ENCODE assay signal across 15 mouse cellular contexts in the genomic region with DNA sequence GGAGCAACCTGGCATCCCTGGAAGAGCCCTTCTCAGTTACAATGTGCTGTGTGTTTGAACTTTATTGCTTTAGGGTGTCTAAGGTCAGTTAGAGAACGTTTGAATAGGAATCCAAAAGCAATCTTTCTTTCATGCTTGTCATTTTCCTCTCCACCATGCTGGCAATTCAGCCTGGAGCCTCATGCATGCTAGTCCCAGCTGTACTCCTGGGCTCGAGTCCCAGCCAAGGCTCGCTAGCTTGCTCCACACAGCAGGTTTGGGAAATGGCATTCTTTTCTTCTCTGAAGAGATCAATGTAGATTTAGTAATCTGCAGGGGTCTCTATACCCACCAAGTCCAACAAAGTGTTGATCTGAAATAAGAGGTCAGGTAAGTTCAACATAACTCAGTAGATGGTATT.
DNase-seq lines count a peak whose midpoint lies in the region; TF ChIP-seq lines count a peak whose summit lies in the region.
"Had no signal": no experiment of that assay in that cellular context is flagged by ENCODE, and none has a peak within 500 bp of the region (broad histone marks: within the 10 kb centered on the region; RNA-seq: fewer than 3 reads in every experiment).

No protein-coding gene starts in this region.

- intact Hi-C loops in gastrocnemius, postnatal 14 days (cut with DNase I; ENCODE audit: low total_unique reads), result no loop called here
- intact Hi-C loops in left cerebral cortex, postnatal 4 days (cut with DNase I), result no loop called here

- no peak for TF ChIP-seq CTCF in brain, embryonic 14.5 days (IDR thresholded peaks at IDR 0.05; ENCODE audit: borderline replicate concordance, extremely low read depth, insufficient read depth, insufficient read length)

- DNase-seq in gastrocnemius, postnatal 14 days, result peak; percentile 13
- DNase-seq in gastrocnemius, postnatal 10 days, result no peak
- peak; percentile 18 for DNase-seq in left cerebral cortex, postnatal 4 days
- DNase-seq in left cerebral cortex, adult 9 months (ENCODE audit: low spot score in 2 of 2), result no peak
- DNase-seq in brain, embryonic 14.5 days (ENCODE audit: low read depth), result peak; percentile 37
- DNase-seq in layer of hippocampus, postnatal 10 days (ENCODE audit: low spot score in 2 of 2), result peak; percentile 32 to 49
- no peak for DNase-seq in neural tube, embryonic 10.5 days (ENCODE audit: extremely low spot score, low spot score)
- DNase-seq: cerebellum, adult 8-10 months; embryo, embryonic 11 days; gastrocnemius, postnatal 36 days; kidney, adult 2 months; kidney, postnatal 25 days; liver; lung, embryonic 14.5 days; retina, postnatal 1 day had no signal

- TF ChIP-seq POLR2A in brain, embryonic 14.5 days (IDR thresholded peaks at IDR 0.05; ENCODE audit: borderline replicate concordance, extremely low read depth, insufficient read depth, insufficient read length, poor library complexity, severe bottlenecking), result no peak

Comparison
In these comparisons a context has a peak if more than half of its experiments do, and no peak if none do; other contexts are left out.
1. DNase-seq: peak in gastrocnemius, postnatal 14 days (single experiment), left cerebral cortex, postnatal 4 days (single experiment), brain, embryonic 14.5 days (single experiment) and layer of hippocampus, postnatal 10 days (2 of 2); none in gastrocnemius, postnatal 10 days (single experiment), left cerebral cortex, adult 9 months (0 of 2) and neural tube, embryonic 10.5 days (single experiment).